Mouse (Mus musculus): ENCODE results near the gene Hcn4. TPM values are rescaled to one million over a fixed set of nuclear protein-coding genes. Genes with fewer than 3 reads are reported as not detected.

Hcn4 gene
- 1 to 10 TPM; 1.6 to 2.3 (median 1.7) TPM for total RNA-seq (2022)

DNA sequence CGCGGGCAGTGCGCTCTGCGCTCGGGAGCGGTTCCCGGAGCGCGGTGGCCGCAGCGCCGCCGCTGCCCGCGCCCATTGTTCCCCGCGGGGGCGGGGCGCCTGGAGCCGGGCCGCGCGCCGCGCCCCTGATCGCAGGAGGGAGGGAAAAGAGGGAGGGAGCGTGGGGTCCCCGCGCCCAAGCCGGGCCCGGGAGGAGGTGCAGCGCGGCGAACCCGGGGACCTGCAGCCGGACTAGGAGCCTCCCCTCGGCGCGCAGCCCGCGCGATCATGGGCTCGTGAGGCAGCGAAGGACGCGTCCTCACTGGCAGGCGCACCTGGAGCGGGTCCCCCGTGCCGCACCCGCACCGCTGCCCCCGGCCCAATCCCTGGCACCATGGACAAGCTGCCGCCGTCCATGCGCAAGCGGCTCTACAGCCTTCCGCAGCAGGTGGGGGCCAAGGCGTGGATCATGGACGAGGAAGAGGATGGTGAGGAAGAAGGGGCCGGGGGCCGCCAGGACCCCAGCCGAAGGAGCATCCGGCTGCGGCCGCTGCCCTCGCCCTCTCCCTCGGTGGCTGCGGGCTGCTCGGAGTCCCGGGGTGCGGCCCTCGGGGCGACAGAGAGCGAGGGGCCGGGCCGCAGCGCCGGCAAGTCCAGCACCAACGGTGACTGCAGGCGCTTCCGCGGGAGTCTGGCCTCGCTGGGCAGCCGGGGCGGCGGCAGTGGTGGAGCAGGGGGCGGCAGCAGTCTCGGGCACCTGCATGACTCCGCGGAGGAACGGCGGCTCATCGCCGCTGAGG is at the start of gene Hcn4:
Hcn4 (plus strand) TSS at position 274 of the 779 bp plus-strand sequence.
- DNase-seq (ENCODE audit: low spot score in 2 of 2): no peak

DNA sequence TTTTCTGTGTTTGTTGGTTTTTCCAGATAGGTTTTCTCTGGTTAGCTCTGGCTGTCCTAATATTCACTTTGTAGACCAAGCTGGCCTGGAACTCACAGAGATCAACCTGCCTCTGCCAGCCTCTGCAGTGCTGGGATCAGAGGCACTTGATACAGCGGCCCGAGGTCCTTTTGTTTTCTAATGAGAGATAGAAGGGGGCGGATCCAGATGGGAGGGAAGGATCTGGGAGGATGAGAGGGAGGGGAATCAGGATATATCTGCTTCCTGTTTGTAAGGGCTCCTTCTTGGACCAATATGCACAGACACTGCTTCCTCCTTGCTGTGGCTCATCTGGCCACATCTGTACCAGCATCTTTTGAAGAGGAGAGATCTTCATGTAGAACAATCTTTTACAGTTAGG is 48.5 kb upstream of the Hcn4 start:
- DNase-seq (ENCODE audit: low spot score in 2 of 2): no peak

DNA sequence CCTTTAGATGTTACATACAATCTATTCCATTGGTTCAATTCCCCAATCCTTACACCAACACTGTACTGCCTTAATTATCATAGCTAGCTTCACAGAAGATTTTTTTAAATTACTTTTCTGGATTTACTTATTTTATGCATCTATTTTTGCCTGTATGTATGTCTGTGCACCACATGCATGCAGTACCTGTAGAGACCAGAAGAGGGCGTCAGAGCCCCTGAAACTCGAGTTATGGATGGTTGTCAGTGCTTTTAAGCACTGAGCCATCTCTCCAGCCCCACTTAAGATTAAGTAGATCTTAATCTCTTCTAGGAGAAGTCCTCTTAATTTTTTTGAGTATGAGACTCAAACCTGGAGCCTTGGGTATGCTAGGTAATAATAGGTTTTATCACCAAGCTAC is 47.8 kb upstream of the Hcn4 start:
- DNase-seq (ENCODE audit: low spot score in 2 of 2): no peak

GRCm38 (mm10) chr9:58789476-58789875 is 33.7 kb upstream of the Hcn4 start:
- no peak for DNase-seq (ENCODE audit: low spot score in 2 of 2)

- no peak for DNase-seq (ENCODE audit: low spot score in 2 of 2)
Observed at GRCm38 (mm10) chr9:58798155-58798554, 25.1 kb upstream of the Hcn4 start.

GRCm38 (mm10) chr9:58801441-58801840 is 21.8 kb upstream of the Hcn4 start:
- DNase-seq (ENCODE audit: low spot score in 2 of 2): no peak

- DNase-seq (ENCODE audit: low spot score in 2 of 2): no peak
Observed at GRCm38 (mm10) chr9:58802294-58802693, 20.9 kb upstream of the Hcn4 start.

DNA sequence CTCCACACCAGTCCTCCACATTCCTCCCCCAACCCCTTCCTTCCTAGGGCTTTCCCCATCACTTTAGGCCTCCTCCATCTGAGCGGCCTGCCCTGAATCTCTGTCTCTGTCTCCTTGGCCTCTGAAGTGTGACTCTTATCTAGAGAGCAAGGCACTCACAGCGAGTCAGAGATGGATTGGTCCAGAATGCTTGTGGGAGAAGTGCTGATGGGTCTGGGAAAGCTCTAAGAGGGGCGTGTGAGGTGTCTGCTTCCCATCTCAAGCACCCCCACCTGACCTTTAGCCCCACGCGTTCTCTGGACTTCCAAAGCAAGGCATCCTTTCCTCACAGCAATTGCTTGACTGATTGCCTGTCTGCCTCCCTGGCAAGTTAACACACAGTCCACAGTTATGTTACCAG is 20.4 kb upstream of the Hcn4 start:
- DNase-seq (ENCODE audit: low spot score in 2 of 2): no peak

GRCm38 (mm10) chr9:58805601-58806318 is 17.5 kb upstream of the Hcn4 start:
- no peak for DNase-seq (ENCODE audit: low spot score in 2 of 2)

- DNase-seq (ENCODE audit: low spot score in 2 of 2): no peak
Observed at GRCm38 (mm10) chr9:58811171-58811570, 12.0 kb upstream of the Hcn4 start.

- peak; percentile 56 to 59 for DNase-seq (ENCODE audit: low spot score in 2 of 2)
Observed at GRCm38 (mm10) chr9:58815552-58816260, 7.5 kb upstream of the Hcn4 start.

DNA sequence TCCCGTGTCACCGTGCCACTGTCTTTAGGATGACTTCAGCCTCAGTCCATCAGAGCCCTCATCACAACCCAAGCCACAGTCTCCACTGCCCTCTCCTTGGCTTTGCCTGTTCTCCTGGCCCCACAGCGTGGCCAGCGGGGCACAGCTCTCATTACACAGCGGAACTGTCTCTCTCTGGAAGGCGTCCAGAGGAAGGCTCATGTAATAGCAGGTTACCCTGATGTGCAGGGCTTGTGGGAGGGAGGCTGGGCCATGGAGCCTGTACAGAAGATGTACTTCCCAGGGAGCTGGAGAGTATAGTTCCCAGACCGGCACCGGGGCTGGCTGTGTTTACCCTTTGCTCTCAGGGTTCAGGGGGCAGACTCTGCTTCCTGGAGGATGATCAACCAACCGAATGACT is 6.8 kb upstream of the Hcn4 start:
- no peak for DNase-seq (ENCODE audit: low spot score in 2 of 2)

DNA sequence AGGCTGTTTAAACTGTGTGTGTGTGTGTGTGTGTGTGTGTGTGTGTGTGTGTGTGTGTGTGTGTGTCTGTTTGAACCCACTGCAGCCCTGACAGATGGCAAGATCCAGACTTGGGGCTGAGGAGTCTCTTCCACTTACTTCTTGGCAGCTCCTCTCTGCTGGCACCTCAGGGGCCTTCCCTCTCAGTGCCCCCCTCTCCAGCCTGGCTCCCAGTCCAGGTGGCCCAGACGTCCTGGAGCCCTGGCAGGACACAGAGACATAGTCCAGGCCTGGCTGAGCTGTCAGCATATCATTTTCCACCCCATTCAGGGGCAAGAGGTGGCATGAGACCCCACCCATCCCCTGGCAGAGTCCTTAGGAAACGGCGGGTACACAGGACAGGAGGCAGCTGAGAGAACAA is 5.5 kb upstream of the Hcn4 start:
- no peak for DNase-seq (ENCODE audit: low spot score in 2 of 2)

DNA sequence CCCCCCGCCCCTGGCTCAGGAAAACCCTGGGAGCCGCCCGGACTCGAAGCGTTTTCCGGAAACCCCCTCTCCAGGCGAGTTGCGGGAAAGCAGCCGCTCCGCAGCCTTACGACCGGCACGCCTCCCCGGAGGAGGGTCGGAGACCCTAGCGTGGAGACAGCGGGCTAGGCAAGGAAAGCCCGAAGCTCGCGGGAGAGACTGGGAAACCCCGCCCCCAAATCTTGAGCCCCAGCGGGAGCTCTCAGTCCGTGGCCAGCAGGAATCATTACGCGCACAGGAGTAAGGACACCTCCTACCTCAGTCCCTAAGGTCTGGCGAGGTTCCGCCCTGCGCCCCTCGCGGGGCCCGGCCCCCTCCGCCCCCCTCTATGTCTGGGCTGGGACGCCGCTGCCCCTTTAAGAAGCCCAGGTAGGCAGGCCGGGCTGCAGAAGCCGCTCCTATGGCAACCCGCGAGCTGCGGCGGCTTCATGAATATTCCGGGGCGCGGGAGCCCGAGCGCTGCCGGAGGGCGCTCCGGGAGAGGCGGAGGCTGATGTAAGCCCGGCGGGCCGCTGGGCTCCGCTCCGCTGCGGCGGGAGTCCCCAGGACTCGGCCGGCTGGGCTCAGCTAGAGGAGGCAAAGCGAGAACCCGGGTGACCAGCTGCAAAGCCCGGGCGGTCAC is 651 bp upstream of the Hcn4 start:
- DNase-seq (ENCODE audit: low spot score in 2 of 2): peak; percentile 32 to 36

DNA sequence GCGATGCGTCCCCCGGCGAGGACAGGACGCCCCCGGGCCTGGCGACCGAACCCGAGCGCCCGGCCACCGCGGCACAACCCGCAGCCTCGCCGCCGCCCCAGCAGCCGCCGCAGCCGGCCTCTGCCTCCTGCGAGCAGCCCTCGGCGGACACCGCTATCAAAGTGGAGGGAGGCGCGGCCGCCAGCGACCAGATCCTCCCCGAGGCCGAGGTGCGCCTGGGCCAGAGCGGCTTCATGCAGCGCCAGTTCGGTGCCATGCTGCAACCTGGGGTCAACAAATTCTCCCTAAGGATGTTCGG is 655 bp downstream of the Hcn4 start:
- DNase-seq (ENCODE audit: low spot score in 2 of 2): no peak

GRCm38 (mm10) chr9:58829627-58830026 is 6.4 kb downstream of the Hcn4 start:
- DNase-seq (ENCODE audit: low spot score in 2 of 2): no peak

- DNase-seq (ENCODE audit: low spot score in 2 of 2): no peak
Observed at GRCm38 (mm10) chr9:58832939-58833338, 9.7 kb downstream of the Hcn4 start.

GRCm38 (mm10) chr9:58837174-58837573 is 14.0 kb downstream of the Hcn4 start:
- no peak for DNase-seq (ENCODE audit: low spot score in 2 of 2)

DNA sequence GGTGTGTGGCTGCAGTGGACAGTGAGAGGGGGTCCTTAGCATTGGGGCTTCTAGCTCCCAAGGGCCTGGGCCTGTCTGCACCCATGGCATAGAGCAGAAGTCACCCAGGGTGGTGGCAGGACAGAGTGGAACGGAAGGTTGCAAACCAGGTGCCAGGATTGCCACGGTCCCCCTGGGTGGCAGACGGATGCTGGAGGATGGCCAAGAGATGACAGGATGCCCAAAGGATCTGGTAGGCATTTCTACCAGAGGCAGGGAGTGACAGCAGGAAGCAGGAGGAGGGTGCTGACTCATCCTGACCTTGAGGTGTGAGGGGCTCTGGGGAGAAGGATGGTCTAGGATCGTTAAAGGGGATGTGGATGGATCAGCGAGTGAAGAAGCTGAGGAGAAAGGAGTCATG is 15.3 kb downstream of the Hcn4 start:
- DNase-seq (ENCODE audit: low spot score in 2 of 2): no peak

DNA sequence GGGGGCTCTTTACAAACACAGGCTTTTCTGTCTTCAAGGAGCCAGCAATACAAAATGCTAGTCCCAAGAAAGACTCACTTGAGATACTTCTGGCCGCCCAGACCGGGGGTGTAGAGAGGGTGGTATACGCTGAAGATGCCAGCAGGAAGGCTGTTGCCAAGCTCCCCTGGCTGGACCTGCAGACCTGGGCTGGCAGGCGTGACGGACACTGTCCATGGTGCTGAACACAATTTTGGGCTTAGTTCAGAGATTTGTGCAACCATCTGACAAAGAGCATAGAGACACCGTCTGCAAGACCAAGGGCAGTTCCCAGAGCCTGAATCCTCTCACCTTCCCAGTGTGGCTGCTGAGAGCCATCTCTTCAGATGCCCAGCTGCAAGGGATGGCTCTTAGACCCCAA is 18.4 kb downstream of the Hcn4 start:
- no peak for DNase-seq (ENCODE audit: low spot score in 2 of 2)

DNA sequence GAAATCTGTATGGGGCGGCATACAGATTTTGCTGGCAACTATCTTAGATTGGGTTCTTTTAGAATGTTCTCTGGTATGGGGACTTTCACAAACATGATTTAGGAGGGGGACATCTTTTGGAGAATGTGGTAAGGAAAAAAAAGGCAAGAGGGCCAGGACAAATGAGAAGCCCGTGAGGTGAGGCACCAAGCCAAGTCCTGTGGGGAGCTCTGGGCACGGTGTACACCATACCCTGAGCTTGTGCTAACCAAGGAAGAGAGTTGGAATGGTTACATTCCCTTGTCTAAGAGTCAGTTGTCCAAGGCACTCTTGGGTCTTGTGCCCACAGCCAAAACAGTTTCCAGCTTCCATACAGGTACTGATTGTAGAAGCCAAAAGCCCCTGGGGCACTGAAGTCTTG is 21.4 kb downstream of the Hcn4 start:
- no peak for DNase-seq (ENCODE audit: low spot score in 2 of 2)

- no peak for DNase-seq (ENCODE audit: low spot score in 2 of 2)
Observed at GRCm38 (mm10) chr9:58847008-58847407, 23.8 kb downstream of the Hcn4 start.

All from layer of hippocampus, adult 8-10 months (tissue).